Mouse (Mus musculus) embryo, embryonic 10.5 days (tissue): ENCODE data around the gene Lst1.
A peak's percentile ranks its signal among the peaks of the same experiment; 100 is the strongest.
"Not testable (repeated sequence)": the region's sequence is repeated elsewhere in the genome, so short reads cannot be mapped to it uniquely, and the experiment has no call there.

Source experiments
- DNase-seq: peaks from one replicate; pipeline ENCODE4 v3.0.0-alpha.2; 2015; ENCODE audit warnings: low spot score

Gene Lst1

GRCm38 (mm10) chr17:35187959-35188610 is at the start of gene Lst1:
Gene Lst1 (minus strand): TSS chr17:35188439.
- no peak for DNase-seq

- DNase-seq, result no peak
Observed at GRCm38 (mm10) chr17:35237504-35237903, 49.3 kb upstream of the Lst1 start.

GRCm38 (mm10) chr17:35236996-35237395 is 48.8 kb upstream of the Lst1 start:
- DNase-seq, result no peak

GRCm38 (mm10) chr17:35236390-35236746 is 48.1 kb upstream of the Lst1 start:
- peak; percentile 96 for DNase-seq

DNA sequence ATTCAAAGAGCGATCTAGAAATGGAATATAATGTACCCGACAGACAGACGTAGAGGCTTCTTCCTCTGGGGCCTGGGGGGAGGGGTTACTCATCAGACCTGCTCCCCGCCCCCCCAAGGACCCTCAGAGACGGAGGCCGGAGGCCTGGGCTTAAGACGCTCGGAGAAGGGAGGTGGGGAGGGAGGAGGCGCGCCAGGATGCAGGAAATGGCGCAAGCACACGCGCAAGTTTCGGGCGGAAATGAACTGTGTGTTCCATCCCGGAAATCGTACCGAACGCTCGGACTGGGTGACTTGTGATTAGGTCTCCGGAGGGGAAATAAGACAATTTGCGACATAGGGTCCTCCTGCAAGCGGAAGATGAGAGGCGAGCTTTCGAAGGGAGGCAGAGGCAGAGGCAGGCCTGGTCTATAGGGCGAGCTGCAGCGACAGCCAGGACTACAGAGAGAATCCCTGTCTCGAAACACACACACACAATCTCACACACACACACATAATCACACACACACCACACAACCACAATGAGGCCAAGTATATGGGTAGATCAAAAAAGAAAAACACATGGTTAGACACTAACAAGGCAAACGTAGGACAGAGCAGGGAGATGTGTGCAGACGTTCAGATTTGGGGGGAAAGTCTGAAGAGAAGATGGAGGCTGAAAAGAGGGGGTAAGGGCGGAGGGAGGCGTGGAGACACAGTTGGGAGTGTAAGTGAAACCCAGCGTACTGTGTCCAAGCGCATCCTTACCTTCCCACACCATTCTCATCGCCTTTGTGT is 47.6 kb upstream of the Lst1 start, which contains the start of gene Nfkbil1:
Gene Nfkbil1 (minus strand): TSS at position 179 of the 776 bp plus-strand sequence.
- peak; percentile 98 for DNase-seq

DNA sequence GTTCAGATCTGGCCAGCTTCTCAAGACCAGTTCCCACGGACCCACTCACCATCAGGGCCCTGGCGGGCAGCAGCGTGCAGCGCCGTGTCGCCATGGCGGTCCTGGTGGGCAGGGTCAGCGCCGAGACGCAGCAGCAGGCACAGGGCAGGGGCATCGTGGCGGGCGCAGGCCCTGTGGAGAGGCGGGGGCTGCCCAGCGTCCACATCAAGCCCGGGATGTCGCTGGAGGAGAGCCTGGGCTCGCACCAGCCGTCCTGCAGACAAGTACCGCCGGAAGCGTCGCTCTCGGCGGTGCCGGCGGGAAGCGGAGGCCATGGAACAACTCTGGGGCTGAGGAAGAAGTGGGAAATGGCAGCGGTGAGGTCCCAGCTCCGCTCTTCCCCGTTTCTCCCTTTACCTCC is 46.7 kb upstream of the Lst1 start:
- DNase-seq, result peak; percentile 68

GRCm38 (mm10) chr17:35234090-35234489 is 45.9 kb upstream of the Lst1 start:
- not testable (repeated sequence) for DNase-seq

DNA sequence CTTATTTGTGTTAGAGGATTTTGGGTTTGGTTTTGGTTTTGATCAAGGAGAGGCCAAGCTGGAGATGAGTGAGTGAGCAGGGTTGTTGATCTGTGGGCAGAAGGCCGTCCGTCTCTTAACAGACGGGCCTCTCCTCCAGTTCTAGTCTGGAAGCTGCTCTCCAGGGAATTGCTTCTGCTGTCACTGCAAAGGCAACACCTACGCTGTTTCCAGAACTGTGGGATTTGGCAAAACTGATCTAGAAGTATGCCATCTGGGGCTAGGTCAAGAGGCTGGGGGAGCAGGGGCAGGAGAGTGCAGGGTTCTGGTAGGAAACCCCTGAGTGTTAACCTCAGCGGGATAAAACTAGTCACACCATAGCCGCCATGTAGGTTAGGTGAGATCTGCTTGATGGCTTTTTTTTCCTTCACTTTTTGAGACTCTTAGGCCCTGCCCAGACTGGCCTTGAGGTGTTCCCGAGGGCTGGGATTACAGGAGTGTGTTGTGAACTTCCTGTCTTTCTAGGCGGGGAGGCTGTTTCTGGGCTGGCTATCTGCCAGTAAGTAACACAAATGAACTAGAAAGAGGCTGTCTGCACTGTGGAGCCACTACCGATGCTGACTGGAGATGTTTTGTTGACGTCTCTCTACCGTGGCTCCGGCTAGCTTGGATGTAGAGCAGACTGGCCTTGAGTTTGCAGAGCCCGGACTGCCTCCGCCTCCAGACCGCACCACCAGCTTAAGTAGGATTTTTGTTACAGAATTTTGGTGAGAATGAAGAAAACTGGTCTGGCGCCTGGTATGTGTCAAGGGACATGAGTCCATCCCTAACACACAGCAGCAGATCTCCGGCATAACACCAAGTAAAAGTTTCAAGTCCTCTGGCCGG is 45.1 kb upstream of the Lst1 start, which contains the start of gene Atp6v1g2:
Gene Atp6v1g2 (plus strand): TSS at position 547 of the 867 bp plus-strand sequence.
- no peak for DNase-seq

DNA sequence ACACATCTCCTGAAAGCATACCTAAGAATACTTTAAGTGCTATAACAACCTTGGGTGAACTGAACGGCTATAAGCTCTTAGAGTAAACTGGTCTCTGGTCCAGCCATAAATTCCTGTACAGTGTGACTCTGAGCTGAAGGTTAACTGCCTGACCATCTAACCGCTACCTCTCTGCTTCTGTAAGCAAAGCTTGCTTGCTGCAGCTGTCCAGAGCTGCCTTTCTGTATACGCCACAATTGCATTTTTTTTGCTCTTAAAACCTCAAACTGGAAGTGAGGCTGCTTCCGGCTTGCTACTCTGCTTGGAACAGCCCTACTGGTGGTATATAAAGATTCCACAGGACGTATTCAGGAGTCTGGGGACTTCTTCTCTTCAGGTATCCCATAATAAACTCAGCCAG is 44.4 kb upstream of the Lst1 start:
- DNase-seq, result no peak

GRCm38 (mm10) chr17:35232043-35232442 is 43.8 kb upstream of the Lst1 start:
- peak; percentile 94 for DNase-seq

- no peak for DNase-seq
Observed at GRCm38 (mm10) chr17:35231022-35231421, 42.8 kb upstream of the Lst1 start.

DNA sequence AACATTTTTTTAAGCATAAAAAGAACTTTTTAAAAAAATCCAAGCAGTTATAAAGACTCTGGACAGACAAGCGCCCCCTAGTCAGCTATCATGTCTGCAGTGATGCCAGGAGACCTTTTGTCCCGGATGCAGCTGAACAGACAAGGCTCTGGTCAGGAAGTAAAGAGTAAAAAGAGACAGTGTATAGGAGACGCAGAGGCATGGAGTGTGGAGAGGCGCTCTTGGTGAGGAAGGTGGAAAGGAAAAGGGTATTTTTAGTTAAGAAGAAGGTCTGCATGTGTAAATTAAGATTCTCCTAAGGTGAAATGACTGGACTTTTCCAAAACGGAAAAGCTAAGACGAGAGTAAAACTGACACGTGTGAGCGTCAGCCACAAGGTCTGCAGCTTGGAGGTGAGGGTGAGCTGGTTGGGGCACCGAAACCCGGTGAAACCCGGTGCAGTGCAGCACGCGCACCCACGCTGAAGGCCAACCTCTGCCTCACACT is 38.4 kb upstream of the Lst1 start:
- DNase-seq, result no peak

DNA sequence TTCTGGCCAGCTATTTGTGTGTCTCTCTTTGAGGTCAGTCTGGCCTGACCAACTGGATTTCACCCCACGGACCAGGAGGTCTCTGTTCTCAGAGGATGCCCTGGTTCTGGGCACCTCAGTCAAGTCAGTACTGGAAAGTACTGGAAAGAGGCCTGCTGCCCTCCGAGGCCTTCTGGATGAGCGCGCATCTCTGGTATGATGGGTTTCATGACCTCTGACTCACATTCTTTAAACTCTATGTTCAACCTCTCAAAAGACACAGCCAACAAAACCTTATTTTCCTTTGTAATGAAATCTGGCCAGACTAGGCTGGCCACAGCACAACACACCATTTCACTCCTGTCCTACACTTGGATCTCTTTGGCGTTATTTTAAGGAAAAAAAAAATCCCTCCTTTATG is 37.2 kb upstream of the Lst1 start:
- no peak for DNase-seq

DNA sequence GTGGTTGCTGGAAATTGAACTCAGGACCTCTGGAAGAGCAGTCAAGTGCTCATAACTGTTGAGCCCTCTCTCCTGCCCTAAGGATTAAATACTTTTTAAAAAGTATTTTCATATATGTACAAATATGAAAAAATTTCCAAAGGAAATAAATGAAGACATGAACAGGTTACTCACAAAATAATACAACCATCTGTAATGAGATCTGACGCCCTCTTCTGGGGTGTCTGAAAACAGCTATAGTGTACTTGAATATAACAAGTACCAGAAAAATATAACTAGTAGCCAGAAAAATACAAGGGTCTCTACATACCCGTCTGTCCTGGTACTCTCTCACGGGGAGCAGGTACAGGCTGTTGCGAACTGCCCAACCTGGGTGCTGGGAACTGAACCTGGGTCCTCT is 36.4 kb upstream of the Lst1 start:
- DNase-seq, result no peak

DNA sequence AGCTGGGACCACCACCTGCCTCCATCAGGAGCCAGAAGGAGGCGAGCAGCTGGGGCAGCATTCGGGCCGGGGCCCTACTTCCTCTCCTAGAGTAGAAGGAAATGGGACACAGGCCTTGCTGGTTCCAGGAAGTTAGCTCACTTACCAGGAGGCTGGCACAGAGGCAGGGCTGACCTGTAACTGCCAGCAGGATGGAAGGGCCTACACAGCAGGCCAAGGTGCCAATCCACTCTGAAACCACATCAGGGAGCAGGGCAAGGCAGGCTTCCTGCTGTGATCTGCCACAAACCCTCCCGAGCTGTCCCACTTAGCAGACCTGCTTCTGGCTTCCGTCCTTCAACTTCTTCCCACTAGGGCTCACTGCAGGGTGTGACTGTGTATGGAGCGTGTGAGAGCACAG is 34.1 kb upstream of the Lst1 start:
- DNase-seq, result no peak

DNA sequence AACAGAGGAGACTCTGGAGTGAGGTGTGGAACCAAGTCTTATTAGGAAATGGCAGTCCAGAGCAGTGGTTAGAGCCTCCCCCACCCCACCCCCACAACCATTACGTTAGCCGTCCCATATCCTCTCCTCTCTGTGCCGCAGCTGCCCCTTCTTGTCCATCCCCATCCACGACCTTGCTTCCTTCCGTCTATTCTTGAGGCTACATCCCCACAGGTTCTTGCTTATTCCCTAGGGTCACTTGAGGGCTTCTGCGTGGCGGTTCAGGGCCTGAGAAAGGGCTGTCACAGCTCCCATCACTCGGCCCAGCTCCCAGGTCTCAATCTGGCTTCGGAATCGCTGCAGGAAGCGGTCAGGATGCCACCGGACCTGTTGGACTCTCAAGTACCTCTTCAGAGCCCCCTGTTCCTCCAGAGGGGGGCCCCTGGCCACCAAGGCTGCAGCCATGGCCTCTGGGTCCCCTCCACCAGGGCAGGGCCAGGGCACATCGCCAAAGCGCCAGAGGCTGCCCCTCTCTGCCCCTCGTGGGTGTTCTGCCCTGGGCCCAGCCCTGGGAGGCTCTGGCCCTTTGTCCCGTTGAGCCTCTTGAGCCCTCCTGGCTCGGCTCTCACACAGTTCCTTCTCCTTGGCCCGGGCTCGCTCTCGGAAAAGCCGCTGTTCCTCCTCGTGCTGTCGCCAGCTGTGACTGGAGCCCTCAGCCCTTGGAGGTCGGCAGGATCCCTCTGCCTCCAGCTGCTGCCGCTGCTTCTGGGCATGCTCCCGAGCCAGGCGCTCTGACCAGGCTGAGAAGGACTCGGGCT is 32.1 kb upstream of the Lst1 start, which contains the start of gene Gm16181:
Gene Gm16181 (plus strand): TSS at position 679 of the 797 bp plus-strand sequence.
- DNase-seq, result no peak

DNA sequence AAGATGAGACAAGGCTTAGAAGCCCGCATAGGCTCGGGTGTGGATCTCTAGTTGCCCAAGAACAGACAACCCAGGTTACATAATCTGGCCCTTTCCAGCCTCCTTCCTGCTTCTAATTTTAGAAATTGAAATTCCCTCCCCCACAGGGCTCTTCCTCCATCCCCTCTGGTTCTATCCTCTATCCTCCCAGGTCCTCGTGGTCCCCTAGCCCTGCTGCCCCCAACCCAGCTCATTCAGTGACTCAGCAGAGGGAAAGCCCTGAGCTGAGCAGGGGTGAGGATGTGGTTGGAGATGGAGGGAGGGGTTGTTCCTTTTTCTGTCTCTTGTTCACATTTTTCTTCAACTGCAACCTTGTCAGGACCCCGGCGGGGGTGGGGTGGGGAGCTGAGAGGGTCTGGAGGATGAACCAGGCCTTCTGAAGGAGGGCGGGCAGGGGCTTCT is 31.4 kb upstream of the Lst1 start:
- DNase-seq, result no peak

DNA sequence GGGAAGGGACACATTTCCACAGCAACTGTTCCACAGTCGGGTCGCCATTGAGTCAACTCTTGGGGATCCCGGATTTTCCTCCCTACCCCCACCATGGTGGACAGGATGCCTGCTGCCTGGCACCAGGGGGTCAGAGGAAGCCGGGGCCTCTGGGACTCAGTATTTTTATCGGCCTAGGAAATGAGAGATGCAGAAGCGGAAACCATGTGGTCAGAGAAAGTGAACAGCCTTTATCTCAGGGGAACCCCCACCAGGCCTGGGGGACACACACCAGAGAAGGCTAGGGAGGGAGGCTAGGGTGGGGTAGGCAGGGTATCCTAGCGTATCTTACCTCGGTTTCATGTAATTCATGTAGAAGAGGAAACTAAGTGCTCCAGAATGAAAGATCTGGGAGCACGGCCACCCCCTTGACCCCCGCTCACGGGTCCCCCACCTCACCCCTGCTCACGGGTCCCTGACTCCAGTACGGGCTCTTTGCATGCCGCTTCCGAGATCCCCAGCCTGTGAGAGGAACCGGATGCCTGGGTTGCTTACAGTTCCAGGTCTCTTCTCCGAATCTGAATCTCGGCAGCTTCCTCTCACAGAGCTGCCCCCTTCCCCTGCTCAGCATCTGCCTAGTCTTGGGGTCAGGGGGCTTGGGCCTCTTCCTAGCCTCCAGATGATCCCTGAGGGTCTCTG is 30.4 kb upstream of the Lst1 start:
- no peak for DNase-seq

GRCm38 (mm10) chr17:35213071-35213470 is 24.8 kb upstream of the Lst1 start:
- DNase-seq, result no peak

DNA sequence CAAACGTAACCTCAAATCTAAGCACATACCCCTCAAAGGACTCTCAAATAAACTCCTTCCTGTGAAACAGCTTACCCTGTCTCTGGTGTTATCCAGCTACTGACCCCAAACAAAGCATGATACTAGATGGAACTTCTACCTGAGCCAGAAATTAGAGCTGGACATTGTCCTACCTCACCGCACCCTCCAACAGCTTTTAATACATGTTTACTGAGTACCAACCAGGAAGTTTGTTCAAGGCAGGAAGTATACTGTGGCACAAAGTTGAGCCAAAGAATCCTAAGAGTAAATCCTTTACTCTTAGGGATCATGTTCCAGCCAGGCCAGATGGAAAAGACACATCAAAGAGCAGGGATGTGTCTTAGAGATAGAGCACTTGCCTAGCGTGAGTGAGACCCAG is 22.4 kb upstream of the Lst1 start:
- no peak for DNase-seq
